Mouse (Mus musculus) spleen, postnatal 10 days (tissue): ENCODE data around the gene Ankrd40.
A peak's percentile ranks its signal among the peaks of the same experiment; 100 is the strongest.

Experiments used
- DNase-seq, 2 experiments: peaks; one replicate each; pipeline ENCODE4 v3.0.0; 2021 to 2022; ENCODE audit warnings: low spot score in 2 of 2

Ankrd40 gene

GRCm38 (mm10) chr11:94323271-94323925 is 4.4 kb upstream of the Ankrd40 start:
- DNase-seq = no peak

- DNase-seq = no peak
These were observed 3.2 kb upstream of the Ankrd40 start for GRCm38 (mm10) chr11:94324618-94325017.

- DNase-seq = no peak
These were observed 815 bp upstream of the Ankrd40 start for GRCm38 (mm10) chr11:94326961-94327411.

- DNase-seq = no peak
These were observed 834 bp downstream of the Ankrd40 start for GRCm38 (mm10) chr11:94328644-94329025.

GRCm38 (mm10) chr11:94329270-94329891 is 1.6 kb downstream of the Ankrd40 start:
- DNase-seq = peak in 1 of 2 experiments; percentile 53

GRCm38 (mm10) chr11:94330211-94330610 is 2.4 kb downstream of the Ankrd40 start:
- no peak for DNase-seq

GRCm38 (mm10) chr11:94332726-94333125 is 4.9 kb downstream of the Ankrd40 start:
- DNase-seq = no peak

- peak; percentile 54 to 75 for DNase-seq
These were observed 6.7 kb downstream of the Ankrd40 start for GRCm38 (mm10) chr11:94334386-94334968.

- no peak for DNase-seq
These were observed 8.8 kb downstream of the Ankrd40 start for GRCm38 (mm10) chr11:94336551-94336950.

- DNase-seq = no peak
These were observed 10.5 kb downstream of the Ankrd40 start for GRCm38 (mm10) chr11:94338347-94338746.

GRCm38 (mm10) chr11:94339732-94340585 is 12.2 kb downstream of the Ankrd40 start:
- DNase-seq = peak in 1 of 2 experiments; percentile 56

- no peak for DNase-seq
These were observed 13.4 kb downstream of the Ankrd40 start for GRCm38 (mm10) chr11:94340948-94341933.

- DNase-seq = no peak
These were observed 14.5 kb downstream of the Ankrd40 start for GRCm38 (mm10) chr11:94342114-94342905.

- no peak for DNase-seq
These were observed 16.2 kb downstream of the Ankrd40 start for GRCm38 (mm10) chr11:94343955-94344358.

GRCm38 (mm10) chr11:94344470-94344869 is 16.7 kb downstream of the Ankrd40 start:
- DNase-seq = no peak

GRCm38 (mm10) chr11:94345926-94346325 is 18.1 kb downstream of the Ankrd40 start:
- DNase-seq = no peak

- DNase-seq = no peak
These were observed 18.8 kb downstream of the Ankrd40 start for GRCm38 (mm10) chr11:94346611-94347010.

GRCm38 (mm10) chr11:94347063-94347575 is 19.3 kb downstream of the Ankrd40 start:
- no peak for DNase-seq

- no peak for DNase-seq
These were observed 22.0 kb downstream of the Ankrd40 start for GRCm38 (mm10) chr11:94349839-94350238.

- no peak for DNase-seq
These were observed 22.5 kb downstream of the Ankrd40 start for GRCm38 (mm10) chr11:94350337-94350736.
